Mouse (Mus musculus) stomach, postnatal 0 days (tissue): Measurements from ENCODE around the gene Mical1.

ENCODE experiments used
- CTCF ChIP-seq: IDR thresholded peaks from 2 replicates; pipeline ENCODE4 v1.5.1; 2016; ENCODE audit warnings: antibody characterized with exemption, low read depth, mild to moderate bottlenecking, moderate library complexity
- EP300 ChIP-seq: optimal IDR thresholded peaks from 2 replicates; pipeline ENCODE3; 2016; ENCODE audit warnings: antibody characterized with exemption

DNA sequence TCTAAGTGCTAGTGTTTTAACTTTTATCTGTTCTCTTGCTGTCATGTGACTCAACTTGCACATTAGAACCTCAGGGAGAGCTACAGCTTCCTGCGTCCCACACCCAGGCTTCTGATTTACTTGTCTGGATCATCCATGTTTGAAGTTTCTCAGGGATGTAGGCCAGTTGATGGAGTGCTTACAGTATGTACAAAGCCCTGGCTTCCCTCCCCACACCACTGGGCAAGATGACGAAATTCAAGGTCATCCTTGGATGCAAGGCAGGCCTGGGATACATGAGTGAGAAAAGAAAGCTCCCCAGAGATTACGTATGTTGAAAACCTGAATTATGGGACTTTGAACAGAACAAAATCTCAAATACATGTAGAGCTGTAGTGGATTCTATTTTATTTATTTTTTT, 23.3 kb upstream of the Mical1 start:
- TF ChIP-seq EP300 (no peak), CTCF (no peak)
